Mouse (Mus musculus) layer of hippocampus, adult 11-12 months (tissue): ENCODE measurements at regions not wholly inside any gene's neighbourhood (a gene's known extent, or its start where the extent isn't known, plus 50 kb on each side); places are given as distances from the start of the nearest gene placed in this dataset.

Experiments used
- DNase-seq: peaks from one replicate; pipeline ENCODE4 v3.0.0; 2022; ENCODE audit warnings: low spot score

GRCm38 (mm10) chr11:65490426-65490825 lies 220.6 kb upstream of the Myocd start:
- no peak for DNase-seq

GRCm38 (mm10) chr11:65475821-65476540 lies 206.2 kb upstream of the Myocd start:
- DNase-seq: no peak

GRCm38 (mm10) chr11:65475302-65475701 lies 205.5 kb upstream of the Myocd start:
- DNase-seq: peak; percentile 84

- no peak for DNase-seq
Observed at GRCm38 (mm10) chr11:65469762-65470741, 200.3 kb upstream of the Myocd start.

- DNase-seq: no peak
Observed at GRCm38 (mm10) chr11:65461044-65461443, 191.3 kb upstream of the Myocd start.

GRCm38 (mm10) chr11:65448436-65448835 lies 178.6 kb upstream of the Myocd start:
- no peak for DNase-seq

GRCm38 (mm10) chr11:65443466-65444024 lies 173.8 kb upstream of the Myocd start:
- peak; percentile 6 for DNase-seq

GRCm38 (mm10) chr11:65435699-65436161 lies 165.9 kb upstream of the Myocd start:
- DNase-seq: no peak

- no peak for DNase-seq
Observed at GRCm38 (mm10) chr11:65421889-65422288, 152.1 kb upstream of the Myocd start.

- no peak for DNase-seq
Observed at GRCm38 (mm10) chr11:65408621-65409020, 138.8 kb upstream of the Myocd start.

GRCm38 (mm10) chr11:65402460-65403154 lies 132.8 kb upstream of the Myocd start:
- DNase-seq: no peak

- DNase-seq: no peak
Observed at GRCm38 (mm10) chr11:65389238-65389637, 119.4 kb upstream of the Myocd start.

- no peak for DNase-seq
Observed at GRCm38 (mm10) chr11:65386291-65387061, 116.7 kb upstream of the Myocd start.

GRCm38 (mm10) chr11:65375361-65375760 lies 105.6 kb upstream of the Myocd start:
- DNase-seq: no peak

GRCm38 (mm10) chr11:65373136-65373535 lies 103.3 kb upstream of the Myocd start:
- DNase-seq: no peak

GRCm38 (mm10) chr11:65372309-65372811 lies 102.6 kb upstream of the Myocd start:
- DNase-seq: no peak

GRCm38 (mm10) chr11:65367825-65368224 lies 98.0 kb upstream of the Myocd start:
- no peak for DNase-seq

GRCm38 (mm10) chr11:65366677-65367370 lies 97.0 kb upstream of the Myocd start:
- no peak for DNase-seq

GRCm38 (mm10) chr11:65365751-65366559 lies 96.2 kb upstream of the Myocd start:
- DNase-seq: no peak
